Mouse (Mus musculus) adrenal gland, postnatal 4 days (tissue): ENCODE data around the gene B3gnt9. TPM values are rescaled to one million over a fixed set of nuclear protein-coding genes. Genes with fewer than 3 reads are reported as not detected.

Source experiments
- DNase-seq, 2 experiments: peaks; one replicate each; pipeline ENCODE4 v3.0.0; 2021 to 2022; ENCODE audit warnings: low spot score in 2 of 2, mixed read lengths in 2 of 2
- total RNA-seq, 2 experiments: library from RNA; stranded (reverse); gene quantifications; 2 replicates each; pipeline ENCODE4 v1.2.3; 2021

The B3gnt9 gene
- total RNA-seq, 2 experiments from 2014 or later, result 10.4 to 11.3 TPM

GRCm38 (mm10) chr8:105224413-105225271 is 30.3 kb downstream of the B3gnt9 start, which contains the start of gene D230025D16Rik:
Gene D230025D16Rik, plus strand, starts transcription at chr8:105225145.
- peak; percentile 91 to 92 for DNase-seq

GRCm38 (mm10) chr8:105223850-105224249 is 31.1 kb downstream of the B3gnt9 start:
- no peak for DNase-seq

- no peak for DNase-seq
These were observed 36.9 kb downstream of the B3gnt9 start for GRCm38 (mm10) chr8:105217926-105218522.

GRCm38 (mm10) chr8:105214104-105214503 is 40.8 kb downstream of the B3gnt9 start:
- no peak for DNase-seq

GRCm38 (mm10) chr8:105209153-105210110 is 45.5 kb downstream of the B3gnt9 start:
- no peak for DNase-seq

GRCm38 (mm10) chr8:105207675-105208273 is 47.2 kb downstream of the B3gnt9 start:
- DNase-seq, result no peak

GRCm38 (mm10) chr8:105206766-105207275 is 48.1 kb downstream of the B3gnt9 start:
- DNase-seq, result no peak

- DNase-seq, result no peak
These were observed 49.2 kb downstream of the B3gnt9 start for GRCm38 (mm10) chr8:105205748-105206147.

Other genes with a start within 250 kb of the B3gnt9 start
- 10 to 100 TPM in 1 of 2 experiments, 1 to 10 TPM in 1; 1.2 to 41.5 TPM for gene Ces3a, start 206.6 kb downstream of the B3gnt9 start, total RNA-seq
- not detected for gene Ces3b, start 171.4 kb downstream of the B3gnt9 start, total RNA-seq
- not detected for gene Ces4a, start 123.4 kb downstream of the B3gnt9 start, total RNA-seq
- gene Cbfb, start 84.5 kb downstream of the B3gnt9 start, total RNA-seq, result 10 to 100 TPM; 66.4 to 70.2 TPM
- 10 to 100 TPM; 33.3 to 38.1 TPM for gene D230025D16Rik, start 30.0 kb downstream of the B3gnt9 start, total RNA-seq
- gene Tradd, start 9.5 kb upstream of the B3gnt9 start, total RNA-seq, result 10 to 100 TPM; 15.9 to 17.4 TPM
- 1 to 10 TPM; 3.2 to 3.5 TPM for gene Fbxl8, start 9.5 kb upstream of the B3gnt9 start, total RNA-seq
- under 1 TPM; 0.42 to 0.53 TPM for gene Hsf4, start 14.6 kb upstream of the B3gnt9 start, total RNA-seq
- gene Nol3, start 21.0 kb upstream of the B3gnt9 start, total RNA-seq, result 1 to 10 TPM; 1.8 to 2.7 TPM
- gene 4931428F04Rik, start 34.7 kb upstream of the B3gnt9 start, total RNA-seq, result 10 to 100 TPM in 1 of 2 experiments, 1 to 10 TPM in 1; 9.1 to 10.4 TPM
- gene Exoc3l, start 40.9 kb upstream of the B3gnt9 start, total RNA-seq, result 10 to 100 TPM; 25.7 to 30.9 TPM
- 10 to 100 TPM; 50.5 to 55.7 TPM for gene E2f4, start 42.5 kb upstream of the B3gnt9 start, total RNA-seq
- gene Elmo3, start 50.4 kb upstream of the B3gnt9 start, total RNA-seq, result 10 to 100 TPM in 1 of 2 experiments, 1 to 10 TPM in 1; 9.2 to 13.6 TPM
- gene Lrrc29, start 71.1 kb upstream of the B3gnt9 start, total RNA-seq, result 10 to 100 TPM; 14.3 to 16.3 TPM
- 10 to 100 TPM; 48.5 to 49.2 TPM for gene Tmem208, start 71.2 kb upstream of the B3gnt9 start, total RNA-seq
- gene Fhod1, start 92.8 kb upstream of the B3gnt9 start, total RNA-seq, result 10 to 100 TPM; 17.9 to 18.8 TPM
- gene Slc9a5, start 93.7 kb upstream of the B3gnt9 start, total RNA-seq, result 1 to 10 TPM; 5.5 to 5.8 TPM
- gene Plekhg4, start 118.1 kb upstream of the B3gnt9 start, total RNA-seq, result 1 to 10 TPM in 1 of 2 experiments, under 1 TPM in 1; 0.25 to 1.2 TPM
- gene Kctd19, start 158.3 kb upstream of the B3gnt9 start, total RNA-seq, result not detected
- gene Lrrc36, start 158.4 kb upstream of the B3gnt9 start, total RNA-seq, result 1 to 10 TPM; 5.4 to 6.4 TPM
- gene Tppp3, start 216.4 kb upstream of the B3gnt9 start, total RNA-seq, result 10 to 100 TPM; 88.4 to 89.4 TPM
- 10 to 100 TPM; 26.2 to 28.6 TPM for gene Zdhhc1, start 241.7 kb upstream of the B3gnt9 start, total RNA-seq